Mouse (Mus musculus) bone marrow, adult 2 months (tissue): ENCODE measurements around the gene Cdh10.

Experiments
- CTCF ChIP-seq: fragments of 200-500 bp; IDR thresholded peaks from 2 replicates; pipeline ENCODE4 v1.5.1; 2011; ENCODE audit warnings: low read length, control low read depth; ENCODE audit not compliant: control insufficient read depth, insufficient read depth
- POLR2A ChIP-seq: fragments of 200-500 bp; IDR thresholded peaks from 2 replicates; pipeline ENCODE4 v1.6.1; 2011; ENCODE audit warnings: low read depth, mild to moderate bottlenecking, control low read depth, low read length, borderline replicate concordance; ENCODE audit not compliant: control insufficient read depth

DNA sequence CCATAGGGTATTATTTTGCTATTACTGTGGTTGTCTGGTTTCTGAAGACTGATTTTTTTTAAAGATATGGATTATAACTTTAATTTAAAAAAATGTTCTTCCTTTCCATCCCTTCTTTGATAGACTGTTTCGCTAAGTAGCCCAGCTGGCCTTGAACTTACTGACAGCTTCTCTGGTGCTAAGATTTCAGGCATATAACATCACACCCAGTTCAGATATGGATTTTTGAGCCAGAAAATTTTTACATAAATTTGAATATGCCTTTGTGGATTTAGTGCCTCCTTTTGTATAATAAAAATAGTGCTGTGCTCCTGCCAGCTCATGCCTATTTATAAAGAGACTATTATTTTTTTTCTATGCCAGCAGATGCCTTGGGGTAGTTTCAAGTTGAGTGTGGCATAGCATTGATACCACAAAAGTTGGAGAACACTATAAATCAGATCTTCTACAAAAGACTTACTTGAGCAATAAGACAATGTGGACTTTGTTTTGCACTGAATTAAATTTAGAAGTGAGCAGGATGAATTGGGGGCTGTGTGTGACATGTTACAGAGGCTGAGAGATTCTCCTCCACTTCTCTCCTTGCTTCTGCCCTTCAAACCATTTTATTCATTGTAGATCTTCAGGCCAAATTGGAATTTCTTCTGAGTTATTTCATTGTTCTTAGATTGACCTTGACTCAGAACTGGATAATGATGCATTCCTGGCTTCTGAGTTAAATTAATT lies 106.8 kb downstream of the Cdh10 start:
- TF ChIP-seq CTCF (no peak), POLR2A (no peak)
